Mouse (Mus musculus) right cerebral cortex, postnatal 25 days (tissue): ENCODE results near the gene Rbm6.

ENCODE experiments used
- DNase-seq: peaks from one replicate; pipeline ENCODE4 v3.0.0; 2022

Gene Rbm6

GRCm38 (mm10) chr9:107872350-107873098 is 513 bp downstream of the Rbm6 start:
- DNase-seq = peak; percentile 97

- no peak for DNase-seq
Measured at GRCm38 (mm10) chr9:107866081-107866480, 7.0 kb downstream of the Rbm6 start.

DNA sequence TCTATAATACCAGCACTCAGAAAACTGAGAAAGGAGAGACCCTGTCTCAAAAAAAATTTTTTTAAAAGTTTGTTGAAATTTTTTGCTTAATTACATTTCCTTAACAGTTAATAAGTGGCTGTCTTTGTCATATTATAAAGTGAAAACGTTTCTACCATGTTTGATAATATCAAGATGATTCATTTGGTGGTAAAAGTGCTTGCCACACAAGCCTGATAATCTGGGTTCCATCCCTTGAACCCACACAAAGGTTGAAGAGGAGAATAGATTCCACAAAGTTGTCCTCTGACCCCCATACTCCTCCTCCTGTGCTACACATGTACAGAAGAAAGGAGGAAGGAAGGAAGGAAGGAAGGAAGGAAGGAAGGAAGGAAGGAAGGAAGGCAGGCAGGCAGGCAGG is 8.5 kb downstream of the Rbm6 start:
- no peak for DNase-seq

GRCm38 (mm10) chr9:107858343-107858742 is 14.7 kb downstream of the Rbm6 start:
- DNase-seq = no peak

GRCm38 (mm10) chr9:107848922-107849321 is 24.1 kb downstream of the Rbm6 start:
- DNase-seq = no peak

GRCm38 (mm10) chr9:107842709-107843108 is 30.3 kb downstream of the Rbm6 start:
- DNase-seq = no peak

GRCm38 (mm10) chr9:107838869-107839268 is 34.2 kb downstream of the Rbm6 start:
- DNase-seq = no peak

- no peak for DNase-seq
Measured at GRCm38 (mm10) chr9:107833826-107834225, 39.2 kb downstream of the Rbm6 start.

DNA sequence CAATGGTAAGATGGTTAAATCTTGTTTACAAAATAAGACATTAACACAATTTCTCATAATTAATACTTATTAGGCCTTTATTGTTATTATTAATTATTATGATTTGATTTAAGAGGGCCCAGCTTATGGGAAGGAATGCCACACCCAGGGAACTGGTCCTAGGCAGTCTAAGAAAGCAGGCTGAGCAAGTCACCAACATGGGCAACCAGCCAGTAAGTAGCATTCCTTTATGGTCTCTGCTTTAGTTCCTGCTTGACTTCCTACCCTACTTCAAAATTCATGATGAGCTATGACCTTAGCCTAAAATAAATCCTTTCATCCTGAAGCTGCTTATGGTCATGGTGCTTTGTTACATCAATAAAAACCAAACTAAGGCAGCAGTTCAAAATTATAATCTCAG is 41.3 kb downstream of the Rbm6 start:
- DNase-seq = no peak

DNA sequence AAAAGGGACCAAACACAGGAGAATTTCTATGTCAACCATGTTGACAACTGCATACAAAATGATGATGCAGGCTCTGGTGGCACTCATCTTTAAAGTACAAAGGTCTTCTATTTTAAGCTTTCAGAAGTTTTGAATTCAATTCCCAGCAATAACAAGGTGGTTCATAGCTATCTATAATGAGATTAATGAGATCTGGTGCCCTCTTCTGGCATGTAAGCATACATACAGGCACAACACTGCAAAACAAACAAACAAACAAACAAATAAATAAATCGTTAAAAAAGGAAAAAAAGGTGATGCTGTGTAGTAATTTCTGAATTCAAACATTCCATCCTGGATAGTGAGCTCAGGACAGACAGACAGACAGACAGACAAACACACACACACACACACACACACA is 60.9 kb downstream of the Rbm6 start:
- DNase-seq = no peak

GRCm38 (mm10) chr9:107810985-107811384 is 62.1 kb downstream of the Rbm6 start:
- no peak for DNase-seq

GRCm38 (mm10) chr9:107791714-107792113 is 81.3 kb downstream of the Rbm6 start:
- no peak for DNase-seq

GRCm38 (mm10) chr9:107782536-107783203 is 90.4 kb downstream of the Rbm6 start:
- DNase-seq = peak; percentile 9

GRCm38 (mm10) chr9:107776809-107777208 is 96.2 kb downstream of the Rbm6 start:
- DNase-seq = no peak

- no peak for DNase-seq
Measured at GRCm38 (mm10) chr9:107774411-107774810, 98.6 kb downstream of the Rbm6 start.

DNA sequence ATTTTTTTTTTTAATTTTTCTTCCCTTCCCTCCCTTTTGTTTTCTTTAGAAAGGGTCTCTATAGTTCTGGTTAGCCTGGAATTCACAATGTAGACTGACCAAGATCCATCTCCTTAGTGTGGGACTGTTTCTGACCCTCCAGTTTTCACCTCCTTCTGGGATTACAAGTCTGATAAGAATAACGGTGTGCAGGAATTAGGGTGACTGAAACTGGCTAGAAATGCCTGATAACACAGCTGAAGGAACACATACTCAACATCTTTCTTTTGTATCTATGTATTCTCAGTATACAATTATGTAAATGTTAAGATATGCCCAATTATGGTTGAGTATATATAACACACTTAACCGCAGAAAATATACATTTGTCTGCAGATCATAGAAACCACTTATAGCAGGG is 101.3 kb downstream of the Rbm6 start:
- no peak for DNase-seq

- DNase-seq = peak; percentile 95
Measured at GRCm38 (mm10) chr9:107770374-107771290, 102.4 kb downstream of the Rbm6 start, which contains the start of gene Rbm5. TSS of gene Rbm5 (minus strand) at chr9:107770996.

DNA sequence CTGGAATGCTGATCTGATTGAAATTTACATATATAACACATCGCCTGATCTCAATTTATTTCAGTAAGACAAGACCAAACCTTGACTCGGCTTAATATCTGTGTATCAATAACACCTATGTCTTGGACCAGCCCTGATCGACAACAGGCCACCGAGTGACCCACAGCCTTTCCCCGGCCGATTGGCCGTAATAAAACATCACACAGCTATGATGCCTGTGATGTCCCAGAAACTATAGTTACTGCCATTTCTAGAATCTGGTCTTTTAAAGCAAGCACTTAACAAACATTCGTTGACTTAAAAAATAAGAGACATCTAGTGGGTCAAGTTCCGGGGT is 103.0 kb downstream of the Rbm6 start:
- no peak for DNase-seq

GRCm38 (mm10) chr9:107769445-107770000 is 103.5 kb downstream of the Rbm6 start:
- DNase-seq = no peak

DNA sequence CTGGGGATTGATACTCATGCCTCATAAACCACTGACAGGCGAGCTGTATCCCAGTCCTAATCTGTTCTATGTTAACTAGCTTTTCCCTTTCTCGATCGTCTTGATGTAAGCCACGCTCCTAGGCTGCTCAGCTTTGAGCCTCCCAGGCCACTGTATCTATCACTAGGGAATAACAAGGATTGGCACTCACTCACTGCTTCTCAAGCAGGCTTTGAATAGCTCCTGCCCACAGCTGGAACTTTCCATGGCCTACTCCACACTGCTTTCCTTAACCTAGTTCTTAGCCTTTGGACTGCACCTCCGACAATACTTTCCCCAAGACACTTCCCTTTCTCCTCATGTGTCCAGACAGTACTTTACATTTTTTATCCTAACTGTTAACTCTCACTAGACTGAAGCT is 104.2 kb downstream of the Rbm6 start:
- no peak for DNase-seq

- DNase-seq = no peak
Measured at GRCm38 (mm10) chr9:107759593-107759992, 113.4 kb downstream of the Rbm6 start.

DNA sequence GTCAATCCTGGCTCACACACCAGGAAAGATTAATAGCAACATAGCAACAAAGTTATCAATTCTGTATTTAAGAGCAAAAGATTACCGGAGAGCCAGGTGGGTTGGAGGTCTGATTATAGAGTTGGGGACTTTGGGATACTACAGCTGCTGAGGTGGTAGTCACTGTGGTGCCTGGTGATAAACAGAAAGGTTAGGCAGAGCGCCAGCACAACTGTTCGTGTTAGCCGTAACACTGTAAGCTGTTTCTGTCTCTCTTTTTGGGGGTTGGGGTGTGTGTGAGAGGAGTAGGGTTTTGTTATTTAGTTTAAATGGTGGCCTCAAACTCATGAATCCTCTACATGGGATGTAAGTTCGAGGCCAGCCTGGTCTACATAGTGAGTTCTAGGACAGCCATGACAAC is 122.7 kb downstream of the Rbm6 start:
- DNase-seq = no peak

GRCm38 (mm10) chr9:107748063-107748462 is 125.0 kb downstream of the Rbm6 start:
- DNase-seq = no peak
